Mouse (Mus musculus) liver, adult 2 months (tissue): ENCODE measurements around the gene Cx3cr1. TPM values are rescaled to one million over a fixed set of nuclear protein-coding genes. Genes with fewer than 3 reads are reported as not detected.

Source experiments
- DNase-seq: peaks from one replicate; pipeline ENCODE4 v3.0.0-alpha.2; 2011; ENCODE audit warnings: low read depth, low spot score; ENCODE audit errors: extremely low read depth
- H3K27ac ChIP-seq: fragments of 200-500 bp; replicated peaks from 2 replicates; pipeline ENCODE4 v1.5.1; 2012; ENCODE audit warnings: low read depth, mild to moderate bottlenecking, control low read depth, inconsistent platforms, low read length; ENCODE audit not compliant: insufficient read depth
- H3K27me3 ChIP-seq: fragments of 200-500 bp; 2 replicates; pipeline ENCODE4 v1.6.1; 2012; ENCODE audit warnings: mild to moderate bottlenecking, moderate library complexity, low read length, inconsistent platforms; ENCODE audit not compliant: control insufficient read depth, insufficient read depth
- H3K36me3 ChIP-seq: fragments of 200-500 bp; 2 replicates; pipeline ENCODE4 v1.6.1; 2012; ENCODE audit warnings: low read length, inconsistent platforms; ENCODE audit not compliant: control insufficient read depth, insufficient read depth
- H3K4me1 ChIP-seq: fragments of 200-500 bp; 2 replicates; pipeline ENCODE4 v1.6.1; 2011; ENCODE audit warnings: low read length; ENCODE audit not compliant: control insufficient read depth, insufficient read depth
- H3K4me3 ChIP-seq: fragments of 200-500 bp; 2 replicates; pipeline ENCODE4 v1.5.1; 2011; ENCODE audit warnings: low read depth, mild to moderate bottlenecking, control low read depth, low read length, moderate library complexity; ENCODE audit not compliant: insufficient read depth
- H3K79me2 ChIP-seq: fragments of 200-500 bp; 2 replicates; pipeline ENCODE4 v1.6.1; 2012; ENCODE audit warnings: inconsistent platforms, mild to moderate bottlenecking, low read length, moderate library complexity; ENCODE audit not compliant: control insufficient read depth, insufficient read depth
- H3K9ac ChIP-seq: fragments of 200-500 bp; 2 replicates; pipeline ENCODE4 v1.6.1; 2012; ENCODE audit warnings: low read depth, mild to moderate bottlenecking, control low read depth, inconsistent platforms, low read length
- CTCF ChIP-seq: fragments of 200-500 bp; IDR thresholded peaks from 2 replicates; pipeline ENCODE4 v1.5.1; 2011; ENCODE audit warnings: low read depth, low read length, control low read depth
- POLR2A ChIP-seq: fragments of 200-500 bp; IDR thresholded peaks from 2 replicates; pipeline ENCODE4 v1.6.1; 2011; ENCODE audit warnings: low read length, control low read depth; ENCODE audit not compliant: insufficient read depth; ENCODE audit errors: extremely low read depth
- WGBS: fragments of 180-500 bp; shearing (Covaris S2); methylation state at CpG from one replicate; pipeline ENCODE4 v1.1.7; 2018; 5-methylcytosine and 5-hydroxymethylcytosine counted together
- polyA plus RNA-seq: library from polyadenylated mRNA; depleted of rRNA; stranded (reverse); fragments of >200 nt; gene quantifications from 2 replicates; pipeline ENCODE4 v1.2.3, GENCODE M21; 2012
- total RNA-seq: library from RNA; depleted of rRNA; stranded (reverse); fragments of >200 nt; gene quantifications from 2 replicates; pipeline ENCODE4 v1.2.3, GENCODE M21; 2014

The Cx3cr1 gene
- total and polyA plus RNA-seq, 2 experiments = 0.09 to 0.39 TPM

- peak; percentile 60 for DNase-seq
- no peak for TF ChIP-seq POLR2A
- TF ChIP-seq CTCF = peak; percentile 69
- WGBS = 10% methylated on average over 6 of the region's 6 CpGs
- no peak overlapping the region for H3K27ac ChIP-seq
- no peaks in the 10 kb centered on the region for H3K27me3 ChIP-seq
- H3K79me2 ChIP-seq = no peaks in the 10 kb centered on the region; the same call in 1 of the 2 replicates
- H3K9ac ChIP-seq = no peak overlapping the region
- H3K36me3 ChIP-seq = peaks cover 21% of the 10 kb centered on the region
- no peak overlapping the region for H3K4me3 ChIP-seq
- H3K4me1 ChIP-seq = peaks cover 10% of the 10 kb centered on the region
Measured at GRCm38 (mm10) chr9:119970221-119970620, 99.5 kb downstream of the Cx3cr1 start.

- peak; percentile 18 for DNase-seq
- H3K4me3 ChIP-seq = no peak overlapping the region
- no peaks in the 10 kb centered on the region for H3K27me3 ChIP-seq
- H3K4me1 ChIP-seq = peaks cover 10% of the 10 kb centered on the region
- no peaks in the 10 kb centered on the region; the same call in 1 of the 2 replicates for H3K79me2 ChIP-seq
- H3K9ac ChIP-seq = no peak overlapping the region
- 33% methylated on average over 7 of the region's 7 CpGs for WGBS
- no peak overlapping the region for H3K27ac ChIP-seq
- peaks cover 18% of the 10 kb centered on the region for H3K36me3 ChIP-seq
- TF ChIP-seq POLR2A = no peak
Measured at GRCm38 (mm10) chr9:119969811-119970210, 99.9 kb downstream of the Cx3cr1 start.

GRCm38 (mm10) chr9:119966221-119966910, 103.3 kb downstream of the Cx3cr1 start:
- DNase-seq = peak; percentile 76
- no peak overlapping the region for H3K4me3 ChIP-seq
- H3K27me3 ChIP-seq = no peaks in the 10 kb centered on the region
- no peaks in the 10 kb centered on the region for H3K79me2 ChIP-seq
- 0 out of 2 replicates have a peak, but pooled peaks cover under 1% of the 10 kb centered on the region for H3K36me3 ChIP-seq
- WGBS = 87% methylated on average over 26 of the region's 26 CpGs
- H3K4me1 ChIP-seq = peaks cover 8% of the 10 kb centered on the region
- TF ChIP-seq CTCF (no peak), POLR2A (no peak)
- no peak overlapping the region for H3K9ac ChIP-seq
- H3K27ac ChIP-seq = no peak overlapping the region

GRCm38 (mm10) chr9:119965186-119965585, 104.5 kb downstream of the Cx3cr1 start:
- Histone ChIP-seq H3K79me2 (no peaks in the 10 kb centered on the region), H3K27ac (no peak overlapping the region), H3K4me3 (no peak overlapping the region), H3K4me1 (0 out of 2 replicates have a peak, but pooled peaks cover 1% of the 10 kb centered on the region), H3K9ac (no peak overlapping the region), H3K27me3 (no peaks in the 10 kb centered on the region), H3K36me3 (no peaks in the 10 kb centered on the region)
- no peak for TF ChIP-seq CTCF
- no peak for TF ChIP-seq POLR2A
- WGBS = 64% methylated on average over 3 of the region's 3 CpGs
- peak; percentile 52 for DNase-seq

GRCm38 (mm10) chr9:119964206-119964605, 105.5 kb downstream of the Cx3cr1 start:
- Histone ChIP-seq H3K4me3 (no peak overlapping the region), H3K79me2 (no peaks in the 10 kb centered on the region), H3K27ac (peak overlapping the region; percentile 54), H3K36me3 (no peaks in the 10 kb centered on the region), H3K9ac (no peak overlapping the region), H3K27me3 (no peaks in the 10 kb centered on the region), H3K4me1 (0 out of 2 replicates have a peak, but pooled peaks cover 1% of the 10 kb centered on the region)
- no peak for DNase-seq
- WGBS = 65% methylated on average over 3 of the region's 3 CpGs
- no peak for TF ChIP-seq CTCF
- TF ChIP-seq POLR2A = no peak
